Mouse (Mus musculus) heart, postnatal 0 days (tissue): ENCODE measurements around the gene Atoh1. TPM values are rescaled to one million over a fixed set of nuclear protein-coding genes. Genes with fewer than 3 reads are reported as not detected.

ENCODE experiments used
- ATAC-seq: fragments of 200-750 bp; cut with Nextera tagmentation; 2 replicates; pipeline ENCODE4 v1.8.0; 2017; ENCODE audit warnings: low read depth, moderate number of reproducible peaks, moderate library complexity; ENCODE audit not compliant: insufficient read depth
- DNase-seq: peaks from one replicate; pipeline ENCODE4 v3.0.0-alpha.2; 2016; ENCODE audit warnings: low spot score
- H3K27ac ChIP-seq: fragments of 300-500 bp; sonication (generic); 2 replicates; pipeline ENCODE4 v1.5.1; 2014; ENCODE audit warnings: low read depth, mild to moderate bottlenecking
- H3K27me3 ChIP-seq: fragments of 300-500 bp; sonication (generic); 2 replicates; pipeline ENCODE4 v1.6.1; 2014; ENCODE audit warnings: low read length, mixed read lengths; ENCODE audit not compliant: control insufficient read depth, insufficient read depth
- H3K36me3 ChIP-seq: fragments of 300-500 bp; sonication (generic); replicated peaks from 2 replicates; pipeline ENCODE4 v1.6.1; 2014; ENCODE audit warnings: low read length, mixed read lengths; ENCODE audit not compliant: control insufficient read depth, insufficient read depth
- H3K4me1 ChIP-seq: fragments of 300-500 bp; sonication (generic); 2 replicates; pipeline ENCODE4 v1.6.1; 2014; ENCODE audit warnings: antibody characterized with exemption; ENCODE audit not compliant: control insufficient read depth, insufficient read depth
- H3K4me2 ChIP-seq: fragments of 300-500 bp; sonication (generic); 2 replicates; pipeline ENCODE4 v1.6.1; 2014; ENCODE audit warnings: low read depth, mild to moderate bottlenecking, low read length, moderate library complexity
- H3K4me3 ChIP-seq: fragments of 300-500 bp; sonication (generic); 2 replicates; pipeline ENCODE4 v1.5.1; 2014; ENCODE audit warnings: low read depth, low read length
- H3K9ac ChIP-seq: fragments of 300-500 bp; sonication (generic); replicated peaks from 2 replicates; pipeline ENCODE4 v1.6.1; 2014; ENCODE audit warnings: low read depth, low read length, mixed read lengths
- H3K9me3 ChIP-seq: fragments of 300-500 bp; sonication (generic); replicated peaks from 2 replicates; pipeline ENCODE4 v1.6.1; 2016; ENCODE audit warnings: low read length; ENCODE audit not compliant: control insufficient read depth
- CTCF ChIP-seq: IDR thresholded peaks from 2 replicates; pipeline ENCODE4 v1.5.1; 2016; ENCODE audit warnings: antibody characterized with exemption, control low read depth, low read depth
- EP300 ChIP-seq: IDR thresholded peaks from 2 replicates; pipeline ENCODE4 v1.6.1; 2016; ENCODE audit warnings: antibody characterized with exemption, low read depth
- WGBS: fragments of 180-500 bp; shearing (Covaris S2); extraction: QIAGEN DNeasy Blood & Tissue Kit; methylation state at CpG from one replicate; pipeline ENCODE4 v1.1.7; 2014; 5-methylcytosine and 5-hydroxymethylcytosine counted together
- polyA plus RNA-seq: library from polyadenylated mRNA; unstranded; fragments of >200 nt; fragmentation: Nextera tagmentation; extraction: Ambion mirVana; gene quantifications from 2 replicates; pipeline ENCODE4 v1.2.1, GENCODE M21; 2015
- total RNA-seq: library from RNA; depleted of rRNA; stranded (reverse); fragments of >200 nt; gene quantifications from 2 replicates; pipeline ENCODE4 v1.2.3, GENCODE M21; 2014; ENCODE audit warnings: low replicate concordance

Gene Atoh1
- total and polyA plus RNA-seq, 2 experiments from 2014 or later: not detected

DNA sequence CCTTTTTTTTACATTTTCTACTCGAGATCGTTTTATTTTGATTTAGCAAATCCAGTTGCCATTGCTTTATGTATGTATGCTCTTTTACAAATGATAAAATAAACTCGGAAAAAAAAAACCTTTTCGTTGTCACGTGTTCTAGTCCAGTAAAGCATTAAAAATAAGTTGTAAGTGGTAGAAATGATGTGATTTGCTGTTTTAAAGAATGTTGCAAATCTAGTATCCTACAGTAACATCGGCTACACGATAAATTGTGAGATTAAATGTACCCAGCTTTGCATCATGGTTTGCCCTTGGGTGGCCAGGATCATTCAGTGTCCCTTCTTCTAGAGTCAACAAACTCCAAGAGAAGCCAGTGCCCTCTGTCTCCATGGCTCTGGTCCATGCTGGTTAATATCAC lies 2.2 kb downstream of the Atoh1 start:
- Histone ChIP-seq H3K36me3 (no peaks in the 10 kb centered on the region), H3K27me3 (peaks cover 89% of the 10 kb centered on the region), H3K9ac (no peak overlapping the region), H3K9me3 (no peaks in the 10 kb centered on the region), H3K4me3 (no peak overlapping the region), H3K4me1 (no peaks in the 10 kb centered on the region; the same call in 1 of the 2 replicates), H3K27ac (no peak overlapping the region), H3K4me2 (no peak overlapping the region)
- DNase-seq (no peak), ATAC-seq (no peak)
- 10% methylated on average over 7 of the region's 7 CpGs for WGBS
- no peak for TF ChIP-seq EP300
- no peak for TF ChIP-seq CTCF

DNA sequence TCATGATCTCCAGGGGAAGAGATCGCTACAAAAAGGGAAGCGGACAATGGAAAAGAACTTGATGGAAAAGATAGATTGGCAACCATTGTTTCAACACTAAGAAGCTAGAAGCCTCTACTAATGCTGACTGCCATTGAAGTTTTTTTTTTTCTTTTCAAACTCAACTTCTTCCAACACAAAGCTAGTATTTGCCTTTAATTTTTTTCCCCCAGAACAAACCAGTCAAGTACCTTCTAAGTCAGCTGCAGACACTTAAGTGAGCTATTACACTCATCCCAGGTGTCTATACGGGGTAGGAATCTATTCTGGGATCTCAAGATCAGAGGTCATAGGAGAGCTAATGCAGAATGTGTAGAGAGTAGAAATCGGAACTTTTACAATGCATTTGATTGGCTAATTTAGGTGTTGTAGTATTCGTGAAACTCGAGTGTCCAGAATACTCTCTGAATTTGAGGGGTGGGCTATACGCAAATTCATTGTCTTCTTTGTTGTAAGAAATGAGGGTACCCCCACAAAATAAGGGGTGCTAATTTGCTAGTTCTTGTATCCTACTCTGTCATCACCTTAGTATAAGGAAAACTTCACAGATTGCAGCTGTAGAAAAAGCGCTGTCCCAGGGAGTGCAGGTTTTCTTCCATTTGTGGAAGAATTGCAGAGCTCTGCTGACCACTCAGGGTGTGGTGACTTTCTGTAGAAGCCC lies 2.8 kb downstream of the Atoh1 start:
- Histone ChIP-seq H3K9me3 (no peaks in the 10 kb centered on the region), H3K27ac (no peak overlapping the region), H3K27me3 (peaks cover 95% of the 10 kb centered on the region), H3K4me3 (no peak overlapping the region), H3K4me2 (no peak overlapping the region), H3K36me3 (no peaks in the 10 kb centered on the region), H3K4me1 (no peaks in the 10 kb centered on the region; the same call in 1 of the 2 replicates), H3K9ac (no peak overlapping the region)
- ATAC-seq (no peak), DNase-seq (no peak)
- 12% methylated on average over 8 of the region's 8 CpGs for WGBS
- no peak for TF ChIP-seq CTCF
- TF ChIP-seq EP300: no peak

GRCm38 (mm10) chr6:64733311-64733710 lies 4.4 kb downstream of the Atoh1 start:
- Histone ChIP-seq H3K4me2 (no peak overlapping the region), H3K36me3 (no peaks in the 10 kb centered on the region), H3K27ac (no peak overlapping the region), H3K27me3 (peaks cover 81% of the 10 kb centered on the region), H3K4me1 (no peaks in the 10 kb centered on the region; the same call in 1 of the 2 replicates), H3K9me3 (no peaks in the 10 kb centered on the region), H3K9ac (no peak overlapping the region), H3K4me3 (no peak overlapping the region)
- ATAC-seq (no peak), DNase-seq (no peak)
- 7% methylated on average over 4 of the region's 4 CpGs for WGBS
- no peak for TF ChIP-seq EP300
- no peak for TF ChIP-seq CTCF

GRCm38 (mm10) chr6:64734441-64735320 lies 5.8 kb downstream of the Atoh1 start:
- Histone ChIP-seq H3K4me1 (no peaks in the 10 kb centered on the region), H3K4me3 (peak overlapping the region; percentile 50), H3K27ac (no peak overlapping the region), H3K4me2 (peak overlapping the region; percentile 70), H3K36me3 (no peaks in the 10 kb centered on the region), H3K9me3 (no peaks in the 10 kb centered on the region), H3K9ac (no peak overlapping the region), H3K27me3 (peaks cover 67% of the 10 kb centered on the region)
- 0 out of 2 replicates have a peak, but pooled peaks have one; percentile 44 for ATAC-seq
- peak; percentile 12 for DNase-seq
- WGBS: 4% methylated on average over 52 of the region's 54 CpGs
- TF ChIP-seq CTCF: no peak
- no peak for TF ChIP-seq EP300

DNA sequence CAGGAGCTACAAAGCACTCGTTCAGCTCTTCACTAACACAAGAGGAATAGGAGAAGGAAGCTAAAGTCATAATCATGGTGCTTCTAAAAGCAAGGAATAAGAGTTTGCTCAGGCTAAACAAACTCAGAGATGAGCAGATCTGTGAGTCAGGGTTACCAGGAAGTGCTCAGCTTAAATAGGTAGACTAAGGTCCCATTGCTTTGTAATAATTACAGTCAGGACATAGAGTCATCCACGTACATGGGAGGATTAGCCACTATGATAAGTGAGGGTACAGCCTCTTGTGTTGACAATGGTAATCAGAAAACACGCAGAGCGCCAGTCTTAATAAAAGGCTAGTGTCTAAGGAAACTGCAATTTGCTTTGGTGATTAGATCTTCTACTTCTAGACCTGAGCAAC lies 7.4 kb downstream of the Atoh1 start:
- TF ChIP-seq EP300 (no peak), CTCF (no peak)
- Histone ChIP-seq H3K27me3 (peaks cover 56% of the 10 kb centered on the region), H3K27ac (no peak overlapping the region), H3K9ac (no peak overlapping the region), H3K36me3 (no peaks in the 10 kb centered on the region), H3K4me2 (no peak overlapping the region), H3K9me3 (no peaks in the 10 kb centered on the region), H3K4me3 (no peak overlapping the region), H3K4me1 (no peaks in the 10 kb centered on the region)
- 55% methylated on average over 4 of the region's 4 CpGs for WGBS
- DNase-seq (no peak), ATAC-seq (no peak)
